8 mouse cellular contexts compared by ENCODE assay signal in genomic region chr13:43615577-43616254, GRCm38 (mm10). TPM values are rescaled to one million over a fixed set of nuclear protein-coding genes. Genes with fewer than 3 reads are reported as not detected.
DNase-seq lines count a peak whose midpoint lies in the region; ATAC-seq and TF ChIP-seq lines count a peak whose summit lies in the region.

Rnf182 (plus strand) TSS chr13:43615710.

- no peaks in the 10 kb centered on the region for H3K9me3 ChIP-seq in ES-E14 (ENCODE audit: control insufficient read depth, insufficient read depth, low read depth, low read length)
- H3K9me3 ChIP-seq in forebrain, embryonic 16.5 days (ENCODE audit: control insufficient read depth, low read length), result no peaks in the 10 kb centered on the region
- no peaks in the 10 kb centered on the region for H3K9me3 ChIP-seq in liver, postnatal 0 days (ENCODE audit: low read length)
- H3K9me3 ChIP-seq in neural tube, embryonic 15.5 days (replicated peaks), result no peaks in the 10 kb centered on the region

- TF ChIP-seq CTCF in liver, postnatal 0 days (IDR thresholded peaks at IDR 0.05; ENCODE audit: low read depth), result no peak

- H3K9ac ChIP-seq in ES-E14 (ENCODE audit: insufficient read depth, low read depth, low read length, poor library complexity, severe bottlenecking), result peak within 1 kb of the TSS; percentile 55
- peak within 1 kb of the TSS; percentile 85 for H3K9ac ChIP-seq in forebrain, embryonic 16.5 days (replicated peaks; ENCODE audit: low read depth, low read length)
- H3K9ac ChIP-seq in liver, postnatal 0 days (replicated peaks), result 0 out of 2 replicates have a peak within 1 kb of the TSS, but pooled peaks have one; percentile 26
- H3K9ac ChIP-seq in neural tube, embryonic 15.5 days (replicated peaks), result peak within 1 kb of the TSS; percentile 83

- H3K4me3 ChIP-seq in ES-E14 (ENCODE audit: insufficient read depth in 1 of 2, low read depth in 1 of 2, low read length in 2 of 2, poor library complexity in 1 of 2, severe bottlenecking in 1 of 2), result peak within 1 kb of the TSS; percentile 64 to 72
- H3K4me3 ChIP-seq in forebrain, embryonic 16.5 days (replicated peaks; ENCODE audit: low read length), result peak within 1 kb of the TSS; percentile 67
- peak within 1 kb of the TSS; percentile 57 for H3K4me3 ChIP-seq in liver, postnatal 0 days (ENCODE audit: low read depth, low read length)
- peak within 1 kb of the TSS; percentile 64 for H3K4me3 ChIP-seq in neural tube, embryonic 15.5 days (replicated peaks)

- 0% methylated on average over 48 of the region's 58 CpGs for WGBS in forebrain, embryonic 16.5 days
- under 1% methylated on average over 47 of the region's 58 CpGs for WGBS in liver, postnatal 0 days (ENCODE audit: insufficient replicate concordance)
- WGBS in neural tube, embryonic 15.5 days, result under 1% methylated on average over 43 of the region's 58 CpGs

- peak; percentile 79 for DNase-seq in ES-E14 (ENCODE audit: low read depth, low spot score)
- peak; percentile 85 for DNase-seq in cerebellum, adult 11 months
- DNase-seq in heart, postnatal 14 days, result peak; percentile 76 to 77
- peak; percentile 78 to 87 for DNase-seq in layer of hippocampus, adult 18-20 months (ENCODE audit: low spot score in 2 of 2)
- DNase-seq in liver, postnatal 0 days, result peak; percentile 53
- peak; percentile 45 for DNase-seq in thymus, postnatal 25 days

- in situ Hi-C loops in ES-E14 (cut with MboI; ENCODE audit: low sequenced_read_pairs in 2 of 2, unreplicated experiment in 2 of 2), result no loop called here

- peaks cover 0 to 8% of the 10 kb centered on the region in 2 experiments; a peak in 1 of 4 replicates for H3K4me1 ChIP-seq in ES-E14 (ENCODE audit: control insufficient read depth in 2 of 2, insufficient read depth in 2 of 2, low read length in 2 of 2, poor library complexity in 1 of 2)
- peaks cover 26% of the 10 kb centered on the region for H3K4me1 ChIP-seq in forebrain, embryonic 16.5 days (replicated peaks; ENCODE audit: control insufficient read depth, insufficient read depth, low read length)
- H3K4me1 ChIP-seq in liver, postnatal 0 days (ENCODE audit: insufficient read depth), result 0 out of 2 replicates have a peak, but pooled peaks cover 8% of the 10 kb centered on the region
- H3K4me1 ChIP-seq in neural tube, embryonic 15.5 days, result peaks cover 27% of the 10 kb centered on the region

- H3K4me2 ChIP-seq in forebrain, embryonic 16.5 days (ENCODE audit: low read length), result peak within 1 kb of the TSS; percentile 73
- peak within 1 kb of the TSS; percentile 83 for H3K4me2 ChIP-seq in liver, postnatal 0 days (ENCODE audit: low read depth, low read length)
- peak within 1 kb of the TSS; percentile 71 for H3K4me2 ChIP-seq in neural tube, embryonic 15.5 days

- no peak for TF ChIP-seq EP300 in liver, postnatal 0 days (IDR thresholded peaks at IDR 0.05; ENCODE audit: low read depth)

- H3K27me3 ChIP-seq in forebrain, embryonic 16.5 days (replicated peaks; ENCODE audit: control insufficient read depth, insufficient read depth, low read length), result no peaks in the 10 kb centered on the region
- H3K27me3 ChIP-seq in liver, postnatal 0 days (ENCODE audit: insufficient read depth, low read length), result peaks cover 36% of the 10 kb centered on the region
- no peaks in the 10 kb centered on the region for H3K27me3 ChIP-seq in neural tube, embryonic 15.5 days (replicated peaks)

- peak; percentile 95 for ATAC-seq in forebrain, embryonic 16.5 days
- ATAC-seq in liver, postnatal 0 days, result no peak; the same call in 1 of the 2 replicates
- peak; percentile 94 for ATAC-seq in neural tube, embryonic 15.5 days (ENCODE audit: low FRiP score)

- 0 out of 2 replicates have a peak within 1 kb of the TSS, but pooled peaks have one; percentile 25 for H3K27ac ChIP-seq in ES-E14 (ENCODE audit: insufficient read depth, low read depth, low read length, poor library complexity, severe bottlenecking)
- peak within 1 kb of the TSS; percentile 85 for H3K27ac ChIP-seq in forebrain, embryonic 16.5 days (ENCODE audit: low read length)
- H3K27ac ChIP-seq in liver, postnatal 0 days (ENCODE audit: low read depth), result no peak within 1 kb of the TSS
- H3K27ac ChIP-seq in neural tube, embryonic 15.5 days (replicated peaks), result peak within 1 kb of the TSS; percentile 78

- H3K36me3 ChIP-seq in ES-E14 (ENCODE audit: control insufficient read depth, insufficient read depth, low read length, poor library complexity, severe bottlenecking), result no peaks in the 10 kb centered on the region
- H3K36me3 ChIP-seq in forebrain, embryonic 16.5 days (ENCODE audit: control insufficient read depth, insufficient read depth), result no peaks in the 10 kb centered on the region
- H3K36me3 ChIP-seq in liver, postnatal 0 days (replicated peaks; ENCODE audit: insufficient read depth, low read length), result no peaks in the 10 kb centered on the region
- H3K36me3 ChIP-seq in neural tube, embryonic 15.5 days, result no peaks in the 10 kb centered on the region

- intact Hi-C loops in heart, postnatal 14 days (cut with DNase I), result no loop called here

TF ChIP-seq in ES-E14, 5 proteins besides CTCF, POLR2A, EP300 and RAD21:
- TF ChIP-seq ZNF384 (IDR thresholded peaks at IDR 0.05; ENCODE audit: low read depth, low read length) (no peak), MAFK (IDR thresholded peaks at IDR 0.05; ENCODE audit: insufficient read depth, low read depth, low read length) (no peak), HCFC1 (IDR thresholded peaks at IDR 0.05; ENCODE audit: borderline replicate concordance, insufficient read depth, low read length) (no peak), CHD2 (IDR thresholded peaks at IDR 0.05; ENCODE audit: low read depth, low read length) (no peak), ZC3H11A (IDR thresholded peaks at IDR 0.05; ENCODE audit: borderline replicate concordance, low read depth, low read length) (no peak)

RNA-seq across cellular contexts. Expression of gene Rnf182, which starts in this region (rescaled TPM):
- 0.05 and 0.22 TPM in 2 replicates for total RNA-seq in ES-E14 (2012; rRNA removed)
- polyA plus RNA-seq in forebrain, embryonic 16.5 days (2015; fragmentation: Nextera tagmentation; extraction: Ambion mirVana), result 51.6 and 56.0 TPM in 2 replicates
- total RNA-seq in heart, postnatal 14 days (2021), result under 1 TPM; 0.10 to 0.22 TPM
- 10 to 100 TPM; 33.3 to 35.9 TPM for total RNA-seq in layer of hippocampus, adult 18-20 months (2021)
- polyA plus RNA-seq in liver, postnatal 0 days (2015; fragmentation: Nextera tagmentation; extraction: Ambion mirVana), result not detected in 2 replicates
- polyA plus RNA-seq in neural tube, embryonic 15.5 days (2015; fragmentation: Nextera tagmentation; extraction: Ambion mirVana), result 24.1 and 30.2 TPM in 2 replicates

Comparison
In these comparisons a context has a peak if more than half of its experiments do, and no peak if none do; other contexts are left out.
1. RNA of gene Rnf182 (total RNA-seq): 33.3 to 35.9 TPM in layer of hippocampus, adult 18-20 months; 0.05 to 0.22 TPM in ES-E14 and 0.10 to 0.22 TPM in heart, postnatal 14 days; every median in the first group is over 10 times any median in the second.
2. RNA of gene Rnf182 (polyA plus RNA-seq): 51.6 to 56.0 TPM in forebrain, embryonic 16.5 days and 24.1 to 30.2 TPM in neural tube, embryonic 15.5 days; not detected in liver, postnatal 0 days; every median in the first group is over 10 times any median in the second.
3. Peak in DNase-seq, H3K4me3 ChIP-seq, H3K27ac ChIP-seq and H3K9ac ChIP-seq in ES-E14; RNA of the gene not detected or under 1 TPM.
4. Peak in DNase-seq in heart, postnatal 14 days; RNA of the gene not detected or under 1 TPM.
5. Peak in DNase-seq, H3K4me3 ChIP-seq, H3K9ac ChIP-seq and H3K4me2 ChIP-seq in liver, postnatal 0 days; RNA of the gene not detected or under 1 TPM.
6. H3K9ac ChIP-seq: peak in every context shown above with its lines; median percentile 85 in forebrain, embryonic 16.5 days; 83 in neural tube, embryonic 15.5 days; 55 in ES-E14; 26 in liver, postnatal 0 days.
7. Peak in every context shown above with its lines, with median percentiles within 50 percentile points of each other: DNase-seq, H3K4me3 ChIP-seq and H3K4me2 ChIP-seq.